Mouse (Mus musculus): ENCODE data around the gene Wnt5b. TPM values are rescaled to one million over a fixed set of nuclear protein-coding genes. Genes with fewer than 3 reads are reported as not detected.

Gene Wnt5b
- 8.9 and 9.2 TPM in 2 replicates for polyA plus RNA-seq (2016; fragmentation: Nextera tagmentation; extraction: Ambion mirVana)

DNA sequence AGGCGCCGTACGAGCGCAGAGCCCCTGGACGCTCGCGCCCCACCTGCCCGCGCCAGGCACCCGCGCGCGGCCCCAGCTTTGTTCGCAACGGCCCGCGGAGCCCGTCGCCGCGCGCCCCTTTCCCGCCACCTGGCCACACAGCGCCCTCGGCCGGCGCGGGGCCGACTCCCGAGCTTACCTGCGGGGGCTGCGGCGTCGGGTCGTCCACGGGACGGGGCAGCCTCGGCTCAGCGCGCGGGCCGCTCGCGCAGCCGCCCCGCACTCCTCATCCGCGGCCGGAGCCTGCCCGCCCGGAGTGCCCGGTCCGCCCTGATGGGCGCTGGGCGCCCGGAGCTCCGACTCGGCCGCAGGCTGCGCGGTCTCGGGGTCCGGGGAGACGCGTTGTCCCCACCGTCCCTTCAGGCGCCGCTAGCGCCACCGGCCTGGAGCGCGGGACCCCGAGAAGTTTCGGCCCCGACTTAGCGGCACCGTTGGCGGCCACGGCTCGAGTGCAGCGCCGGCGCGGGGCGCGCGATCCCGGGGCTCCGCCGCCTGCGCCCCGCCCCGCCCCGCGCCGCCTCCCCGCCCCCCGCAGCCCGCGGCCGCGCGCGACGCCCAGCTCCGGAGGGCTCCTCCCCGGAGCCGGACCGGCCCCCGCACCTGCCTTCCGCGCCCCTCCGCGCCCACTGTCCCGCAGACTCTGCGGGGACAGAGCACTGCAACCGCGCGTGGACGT is at the start of gene Wnt5b:
Gene Wnt5b, minus strand, starts transcription at position 545 of the 715 bp plus-strand sequence.
- Histone ChIP-seq H3K27ac (ENCODE audit: poor library complexity, severe bottlenecking) (no peak within 1 kb of the TSS), H3K9ac (peak within 1 kb of the TSS; percentile 77), H3K9me3 (replicated peaks) (no peaks in the 10 kb centered on the region), H3K27me3 (replicated peaks) (peaks cover 33% of the 10 kb centered on the region), H3K36me3 (no peaks in the 10 kb centered on the region), H3K4me2 (peak within 1 kb of the TSS; percentile 93), H3K4me1 (replicated peaks) (no peaks in the 10 kb centered on the region; the same call in 1 of the 2 replicates), H3K4me3 (peak within 1 kb of the TSS; percentile 70)
- 2% methylated on average over 119 of the region's 120 CpGs for WGBS
- peak; percentile 64 for ATAC-seq (ENCODE audit: insufficient number of reproducible peaks, low FRiP score)

DNA sequence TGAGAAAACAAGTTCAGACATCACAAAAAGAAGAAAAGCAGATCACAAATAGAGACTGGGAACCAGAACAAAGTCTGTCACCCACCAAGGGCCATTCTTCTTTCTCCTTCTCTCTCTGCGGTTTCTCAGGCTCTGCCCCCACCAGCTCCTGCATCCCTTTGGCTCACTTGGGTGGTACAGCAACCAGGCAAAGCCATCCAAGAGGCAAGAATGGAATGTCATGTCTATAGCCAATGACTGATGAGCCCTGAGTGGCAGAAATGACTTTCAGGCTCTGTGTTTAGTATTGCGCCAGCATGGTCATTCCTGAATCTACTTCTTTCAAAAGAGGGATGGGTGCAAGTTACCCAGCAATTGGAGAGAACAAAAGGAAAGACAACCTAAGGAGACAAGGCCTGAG is 46.7 kb upstream of the Wnt5b start:
- Histone ChIP-seq H3K27me3 (replicated peaks) (no peaks in the 10 kb centered on the region), H3K9ac (no peak overlapping the region)
- no peak for ATAC-seq (ENCODE audit: insufficient number of reproducible peaks, low FRiP score)

DNA sequence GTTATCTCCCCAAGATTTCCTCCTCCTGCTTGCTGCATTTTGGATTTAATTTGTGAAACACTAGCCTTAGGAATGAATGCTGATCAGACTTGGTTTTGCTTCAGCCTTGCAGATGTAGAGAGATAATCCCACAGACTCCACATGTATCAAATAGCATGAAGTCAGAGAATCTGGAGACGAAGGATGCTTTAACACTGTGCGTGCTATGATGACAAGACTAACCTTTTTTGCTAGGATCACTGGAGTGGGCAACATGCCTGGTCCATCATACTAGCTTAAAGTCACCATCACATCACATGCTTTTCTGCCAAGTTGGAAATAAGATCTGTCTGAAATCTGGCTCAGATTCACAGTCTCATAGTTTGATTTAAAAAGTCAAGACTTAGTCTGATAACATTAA is 43.8 kb upstream of the Wnt5b start:
- WGBS, result 69% methylated on average over 2 of the region's 2 CpGs
- Histone ChIP-seq H3K9ac (no peak overlapping the region), H3K9me3 (replicated peaks) (no peaks in the 10 kb centered on the region), H3K4me2 (no peak overlapping the region), H3K4me1 (replicated peaks) (peaks cover 77% of the 10 kb centered on the region), H3K27me3 (replicated peaks) (no peaks in the 10 kb centered on the region), H3K4me3 (no peak overlapping the region), H3K36me3 (no peaks in the 10 kb centered on the region), H3K27ac (ENCODE audit: poor library complexity, severe bottlenecking) (no peak overlapping the region)
- ATAC-seq (ENCODE audit: insufficient number of reproducible peaks, low FRiP score), result no peak

More for the DNA sequence above, 46.7 kb upstream of the Wnt5b start:
- Histone ChIP-seq H3K4me2 (no peak overlapping the region), H3K36me3 (peaks cover 6% of the 10 kb centered on the region), H3K9me3 (replicated peaks) (no peaks in the 10 kb centered on the region), H3K4me1 (replicated peaks) (peaks cover 48% of the 10 kb centered on the region), H3K4me3 (no peak overlapping the region), H3K27ac (ENCODE audit: poor library complexity, severe bottlenecking) (no peak overlapping the region)
- 80% methylated on average over 2 of the region's 2 CpGs for WGBS

DNA sequence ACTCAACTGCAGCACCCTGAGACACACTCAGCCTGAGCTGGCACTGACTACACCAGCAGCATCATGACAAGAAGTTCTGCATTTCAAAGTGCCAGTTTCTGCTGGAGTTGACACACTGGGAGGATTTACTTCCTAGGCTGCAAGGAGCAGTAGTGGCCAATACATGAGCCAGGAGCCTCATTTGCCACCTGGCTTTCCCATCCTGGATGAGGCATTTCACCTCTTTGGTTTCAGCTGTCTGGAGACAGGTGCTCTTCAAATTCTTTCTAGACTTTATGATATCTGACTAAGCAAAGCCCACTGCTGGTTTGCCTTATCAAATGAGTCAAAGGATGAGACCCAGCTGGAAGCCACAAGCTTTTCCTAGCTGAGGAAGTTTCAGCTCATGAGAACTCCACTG is 43.3 kb upstream of the Wnt5b start:
- no peak overlapping the region for H3K9ac ChIP-seq
- no peaks in the 10 kb centered on the region for H3K9me3 ChIP-seq (replicated peaks)
- no peaks in the 10 kb centered on the region for H3K27me3 ChIP-seq (replicated peaks)
- peaks cover 77% of the 10 kb centered on the region for H3K4me1 ChIP-seq (replicated peaks)
- H3K27ac ChIP-seq (ENCODE audit: poor library complexity, severe bottlenecking), result no peak overlapping the region
- no peak for ATAC-seq (ENCODE audit: insufficient number of reproducible peaks, low FRiP score)
- H3K4me3 ChIP-seq, result no peak overlapping the region
- H3K36me3 ChIP-seq, result no peaks in the 10 kb centered on the region
- no peak overlapping the region for H3K4me2 ChIP-seq

DNA sequence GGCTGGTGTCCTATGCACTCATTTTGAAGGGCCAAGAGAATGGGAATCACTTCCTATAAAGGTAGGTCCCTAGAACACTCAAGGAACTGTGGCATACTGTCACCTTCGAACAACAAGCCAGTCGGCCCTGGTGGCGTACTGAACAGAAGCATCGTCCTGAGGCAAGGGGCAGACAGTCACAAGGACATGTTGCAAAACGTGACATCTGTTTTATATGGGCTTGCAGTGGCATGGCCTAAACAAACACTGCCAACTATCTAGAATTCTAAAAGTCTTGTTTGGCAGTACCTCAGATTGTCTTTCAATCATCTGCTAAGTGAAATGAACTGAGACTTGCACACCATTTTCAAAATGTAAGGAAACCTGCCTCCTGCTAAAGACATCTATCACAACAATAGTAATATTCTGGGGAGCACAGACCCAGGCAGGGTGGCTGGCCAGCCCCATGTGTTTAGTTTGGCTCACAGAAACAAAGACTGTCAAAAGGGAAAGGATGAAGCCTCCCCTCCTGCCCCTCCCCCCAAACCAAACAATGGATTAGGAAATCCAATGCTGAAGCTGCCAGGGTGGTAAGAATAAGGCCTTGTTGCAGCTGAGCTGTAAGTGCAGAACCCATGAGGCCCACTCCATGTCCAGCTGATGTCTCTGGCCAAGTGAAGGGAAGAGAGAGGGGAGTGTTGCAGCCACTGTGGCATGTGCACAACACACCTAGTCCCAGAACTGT is 41.7 kb upstream of the Wnt5b start:
- peak overlapping the region; percentile 40 for H3K27ac ChIP-seq (ENCODE audit: poor library complexity, severe bottlenecking)
- WGBS, result 60% methylated on average over 5 of the region's 5 CpGs
- H3K4me1 ChIP-seq (replicated peaks), result peaks cover 72% of the 10 kb centered on the region
- H3K4me2 ChIP-seq, result no peak overlapping the region
- H3K27me3 ChIP-seq (replicated peaks), result no peaks in the 10 kb centered on the region
- H3K36me3 ChIP-seq, result no peaks in the 10 kb centered on the region
- H3K4me3 ChIP-seq, result no peak overlapping the region
- ATAC-seq (ENCODE audit: insufficient number of reproducible peaks, low FRiP score), result peak; percentile 44; the same call in 1 of the 2 replicates
- no peaks in the 10 kb centered on the region for H3K9me3 ChIP-seq (replicated peaks)
- no peak overlapping the region for H3K9ac ChIP-seq

DNA sequence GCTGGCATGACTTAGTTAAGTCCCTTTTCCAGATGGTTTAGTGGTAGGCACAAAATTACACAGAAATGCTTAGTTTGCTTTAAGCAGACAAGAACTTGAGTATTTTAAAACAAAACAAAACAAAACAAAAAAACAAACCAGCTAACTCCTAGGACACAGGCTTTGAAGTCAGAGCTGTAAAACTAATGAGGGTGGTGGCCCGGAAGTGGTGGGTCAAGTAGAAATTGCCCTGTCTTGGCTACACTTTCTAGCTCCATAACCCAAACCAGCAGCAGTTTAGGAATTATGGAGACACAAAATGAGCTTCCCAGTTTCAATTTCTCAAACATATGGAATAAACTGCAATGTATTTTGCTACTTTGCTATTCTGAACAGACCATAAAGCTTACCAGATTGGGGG is 39.9 kb upstream of the Wnt5b start:
- Histone ChIP-seq H3K27me3 (replicated peaks) (no peaks in the 10 kb centered on the region), H3K4me2 (no peak overlapping the region), H3K36me3 (no peaks in the 10 kb centered on the region), H3K4me1 (replicated peaks) (peaks cover 58% of the 10 kb centered on the region), H3K9ac (no peak overlapping the region), H3K9me3 (replicated peaks) (no peaks in the 10 kb centered on the region), H3K4me3 (no peak overlapping the region), H3K27ac (ENCODE audit: poor library complexity, severe bottlenecking) (no peak overlapping the region)
- no peak for ATAC-seq (ENCODE audit: insufficient number of reproducible peaks, low FRiP score)
- 77% methylated on average over 1 of the region's 1 CpGs for WGBS

DNA sequence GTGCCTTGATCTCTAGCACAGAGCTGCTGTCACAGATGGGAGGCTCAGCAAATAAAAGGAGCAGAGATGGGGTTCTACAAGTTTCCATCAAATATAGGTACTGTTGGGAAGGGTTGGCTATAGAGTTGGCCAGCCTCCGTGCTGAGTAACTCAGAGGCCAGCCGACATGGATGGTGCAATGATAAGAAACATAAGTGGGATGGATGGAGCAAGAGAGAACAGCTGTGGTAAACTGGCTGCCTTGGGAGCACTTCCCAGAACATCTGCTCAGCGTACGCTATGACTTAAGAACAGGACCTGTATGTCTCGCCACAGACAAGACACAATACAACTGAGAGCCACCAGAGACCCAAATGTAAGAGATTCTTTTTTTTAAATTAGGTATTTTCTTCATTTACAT is 39.0 kb upstream of the Wnt5b start:
- Histone ChIP-seq H3K4me2 (no peak overlapping the region), H3K9ac (no peak overlapping the region), H3K27me3 (replicated peaks) (no peaks in the 10 kb centered on the region), H3K36me3 (no peaks in the 10 kb centered on the region), H3K27ac (ENCODE audit: poor library complexity, severe bottlenecking) (no peak overlapping the region), H3K4me3 (no peak overlapping the region), H3K4me1 (replicated peaks) (peaks cover 50% of the 10 kb centered on the region), H3K9me3 (replicated peaks) (no peaks in the 10 kb centered on the region)
- ATAC-seq (ENCODE audit: insufficient number of reproducible peaks, low FRiP score), result no peak
- 84% methylated on average over 5 of the region's 5 CpGs for WGBS

DNA sequence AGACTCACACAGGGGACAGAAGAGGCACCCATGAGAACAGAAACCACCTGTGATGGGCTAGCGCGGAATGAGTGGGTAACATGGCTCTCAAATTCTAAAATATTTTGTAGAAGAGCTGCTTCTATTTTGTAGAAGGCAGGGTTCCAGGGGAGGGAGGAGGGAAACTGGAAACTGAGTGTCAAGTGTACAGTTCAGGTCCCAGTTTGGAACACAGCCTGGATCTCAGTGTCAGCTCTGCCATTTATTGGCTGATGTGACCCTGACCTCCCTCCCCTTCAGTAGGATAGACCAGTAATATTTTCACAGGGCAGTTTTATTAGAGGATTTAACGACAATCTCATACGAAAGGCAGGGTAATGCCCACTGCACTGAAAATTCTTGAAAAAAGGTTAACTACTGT is 32.6 kb upstream of the Wnt5b start:
- H3K9ac ChIP-seq, result no peak overlapping the region
- no peaks in the 10 kb centered on the region for H3K9me3 ChIP-seq (replicated peaks)
- H3K27me3 ChIP-seq (replicated peaks), result no peaks in the 10 kb centered on the region
- H3K4me1 ChIP-seq (replicated peaks), result peaks cover 12% of the 10 kb centered on the region
- no peak for ATAC-seq (ENCODE audit: insufficient number of reproducible peaks, low FRiP score)
- H3K36me3 ChIP-seq, result peaks cover 34% of the 10 kb centered on the region
- no peak overlapping the region for H3K27ac ChIP-seq (ENCODE audit: poor library complexity, severe bottlenecking)
- H3K4me3 ChIP-seq, result no peak overlapping the region
- H3K4me2 ChIP-seq, result no peak overlapping the region
- WGBS, result 96% methylated on average over 4 of the region's 4 CpGs

DNA sequence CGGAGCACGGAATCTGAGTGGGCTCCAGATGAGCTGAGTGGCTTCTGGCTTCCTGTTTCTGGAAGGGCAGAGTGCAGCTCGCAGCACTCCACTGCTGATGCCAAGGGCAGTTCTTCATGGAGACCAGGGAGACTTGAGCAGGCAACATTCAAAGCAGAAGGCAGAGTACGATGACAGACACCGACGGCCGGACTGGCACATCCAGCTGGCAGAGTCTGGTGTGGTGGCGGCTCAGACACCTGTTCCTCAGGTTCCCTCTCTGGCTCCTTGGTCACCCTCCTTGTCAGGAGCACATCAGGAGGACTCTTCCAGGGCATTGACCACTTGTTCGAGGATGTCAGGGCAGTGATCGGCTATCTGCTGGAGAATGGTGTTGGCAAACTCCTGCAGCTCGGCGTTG is 31.2 kb upstream of the Wnt5b start:
- no peak for ATAC-seq (ENCODE audit: insufficient number of reproducible peaks, low FRiP score)
- 93% methylated on average over 12 of the region's 12 CpGs for WGBS

DNA sequence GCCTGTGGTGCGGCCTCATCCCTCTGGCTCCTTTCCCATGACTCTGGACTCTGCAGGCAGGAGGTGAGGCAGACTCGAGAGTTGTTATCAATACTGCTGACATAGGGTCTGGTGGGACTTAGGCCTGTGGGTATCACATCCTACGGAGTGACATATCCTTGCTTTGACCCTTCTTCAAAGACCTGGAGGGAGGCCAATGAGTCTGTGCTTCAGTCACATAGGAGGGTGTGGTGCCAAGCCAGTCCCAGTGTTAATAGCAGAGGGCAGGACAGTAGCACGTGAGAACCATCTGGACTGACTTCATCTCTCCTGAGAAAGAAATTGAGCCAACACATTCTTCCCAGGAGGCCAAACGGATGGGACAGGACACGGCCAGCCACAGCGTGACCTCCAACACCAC is 28.1 kb upstream of the Wnt5b start:
- Histone ChIP-seq H3K4me1 (replicated peaks) (peaks cover 16% of the 10 kb centered on the region), H3K27me3 (replicated peaks) (no peaks in the 10 kb centered on the region), H3K27ac (ENCODE audit: poor library complexity, severe bottlenecking) (peak overlapping the region; percentile 50; the same call in 1 of the 2 replicates), H3K36me3 (peaks cover 34% of the 10 kb centered on the region), H3K4me3 (no peak overlapping the region), H3K9me3 (replicated peaks) (no peaks in the 10 kb centered on the region), H3K9ac (no peak overlapping the region), H3K4me2 (no peak overlapping the region)
- ATAC-seq (ENCODE audit: insufficient number of reproducible peaks, low FRiP score), result peak; percentile 47; the same call in 1 of the 2 replicates
- WGBS, result 37% methylated on average over 7 of the region's 7 CpGs

More for the DNA sequence above, 31.2 kb upstream of the Wnt5b start:
- no peak overlapping the region for H3K9ac ChIP-seq
- H3K27ac ChIP-seq (ENCODE audit: poor library complexity, severe bottlenecking), result no peak overlapping the region
- no peak overlapping the region for H3K4me3 ChIP-seq
- H3K27me3 ChIP-seq (replicated peaks), result no peaks in the 10 kb centered on the region
- H3K9me3 ChIP-seq (replicated peaks), result no peaks in the 10 kb centered on the region
- no peak overlapping the region for H3K4me2 ChIP-seq
- peaks cover 16% of the 10 kb centered on the region for H3K4me1 ChIP-seq (replicated peaks)
- peaks cover 34% of the 10 kb centered on the region for H3K36me3 ChIP-seq

DNA sequence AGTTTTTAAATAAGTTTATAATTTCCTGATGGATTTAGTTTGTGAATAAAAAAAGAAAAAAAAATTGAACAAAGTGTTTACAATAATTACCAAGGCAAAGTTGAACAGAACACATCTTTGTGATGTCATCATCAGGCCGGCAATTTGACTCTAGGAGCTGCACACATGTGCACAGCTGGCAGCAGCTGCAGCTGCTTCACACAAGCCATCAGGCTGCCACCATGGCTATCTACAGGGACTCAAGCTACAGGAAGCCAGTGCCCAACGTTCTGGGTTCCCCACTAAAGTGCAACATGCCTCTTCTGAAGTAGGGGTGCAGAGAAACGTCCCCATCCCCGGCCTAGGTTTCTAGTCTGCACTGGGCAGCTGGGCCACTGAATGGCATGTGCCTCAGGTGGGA is 26.6 kb upstream of the Wnt5b start:
- no peaks in the 10 kb centered on the region for H3K9me3 ChIP-seq (replicated peaks)
- H3K27ac ChIP-seq (ENCODE audit: poor library complexity, severe bottlenecking), result no peak overlapping the region
- no peak for ATAC-seq (ENCODE audit: insufficient number of reproducible peaks, low FRiP score)
- H3K4me2 ChIP-seq, result no peak overlapping the region
- 80% methylated on average over 4 of the region's 4 CpGs for WGBS
- peaks cover 20% of the 10 kb centered on the region for H3K4me1 ChIP-seq (replicated peaks)
- H3K9ac ChIP-seq, result no peak overlapping the region
- H3K36me3 ChIP-seq, result peaks cover 34% of the 10 kb centered on the region
- H3K4me3 ChIP-seq, result no peak overlapping the region
- no peaks in the 10 kb centered on the region for H3K27me3 ChIP-seq (replicated peaks)
